In the genomic region with DNA sequence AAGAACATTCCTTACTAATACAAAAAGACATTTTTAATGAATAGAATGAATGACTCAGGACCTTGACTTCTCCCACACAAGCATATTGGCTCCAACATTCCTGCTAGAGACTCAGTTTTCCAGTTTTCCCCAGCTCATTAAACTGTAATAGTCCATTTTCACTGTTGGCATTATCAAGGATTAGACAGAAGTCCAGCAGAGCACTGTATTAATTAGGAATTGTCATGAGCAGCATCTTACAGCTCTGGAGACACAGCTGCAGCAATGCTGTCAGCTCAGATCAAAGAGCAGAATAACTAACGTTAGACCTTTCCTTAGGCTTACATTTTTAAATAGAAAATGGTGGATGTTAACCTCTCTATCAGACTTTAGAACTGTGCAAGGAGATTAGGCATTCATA, we compare ENCODE assay signal across 12 mouse cellular contexts.
"Had no signal": no experiment of that assay in that cellular context is flagged by ENCODE, and none has a peak within 500 bp of the region (broad histone marks: within the 10 kb centered on the region; RNA-seq: fewer than 3 reads in every experiment).

No protein-coding gene starts in this region.

- H3K27ac ChIP-seq: limb, embryonic 15.5 days; liver, embryonic 12.5 days; lung, embryonic 15.5 days; macrophage; neural tube, embryonic 12.5 days had no signal

- H3K36me3 ChIP-seq: limb, embryonic 15.5 days; liver, embryonic 12.5 days; lung, embryonic 15.5 days; neural tube, embryonic 12.5 days had no signal

- H3K9me3 ChIP-seq: limb, embryonic 15.5 days; liver, embryonic 12.5 days; lung, embryonic 15.5 days; megakaryocyte, embryonic 14.5 days; neural tube, embryonic 12.5 days had no signal

- H3K4me2 ChIP-seq: limb, embryonic 15.5 days; liver, embryonic 12.5 days; lung, embryonic 15.5 days; neural tube, embryonic 12.5 days had no signal

- ATAC-seq: liver, embryonic 12.5 days had no signal

- H3K9ac ChIP-seq: limb, embryonic 15.5 days; liver, embryonic 12.5 days; lung, embryonic 15.5 days; neural tube, embryonic 12.5 days had no signal

- DNase-seq: kidney, adult 8-10 months; kidney, postnatal 25 days; layer of hippocampus, postnatal 36 days; lung, postnatal 14 days; right cerebral cortex, postnatal 14 days; thymus, postnatal 36 days had no signal

- H3K27me3 ChIP-seq: limb, embryonic 15.5 days; liver, embryonic 12.5 days; lung, embryonic 15.5 days; megakaryocyte, embryonic 14.5 days; neural tube, embryonic 12.5 days had no signal

- H3K4me3 ChIP-seq: limb, embryonic 15.5 days; liver, embryonic 12.5 days; lung, embryonic 15.5 days; megakaryocyte, embryonic 14.5 days; neural tube, embryonic 12.5 days had no signal

- H3K4me1 ChIP-seq: limb, embryonic 15.5 days; liver, embryonic 12.5 days; lung, embryonic 15.5 days; megakaryocyte, embryonic 14.5 days; neural tube, embryonic 12.5 days had no signal
